Mouse (Mus musculus): Measurements from ENCODE around the gene Nf1. TPM values are rescaled to one million over a fixed set of nuclear protein-coding genes. Genes with fewer than 3 reads are reported as not detected.

Gene Nf1
- total RNA-seq, 2 experiments from 2014 or later, result 29.7 to 36.9 TPM

Other genes with a start within 250 kb of the Nf1 start
- 100 to 1,000 TPM; 103 to 118 TPM for gene Ksr1, start 193.3 kb upstream of the Nf1 start, total RNA-seq (2021)
- 10 to 100 TPM; 32.1 to 44.6 TPM for gene Wsb1, start 85.0 kb upstream of the Nf1 start, total RNA-seq (2021)
- not detected for gene Gm9964, start 42.8 kb upstream of the Nf1 start, total RNA-seq (2021)
- under 1 TPM; 0.09 to 0.11 TPM for gene Omg, start 164.4 kb downstream of the Nf1 start, total RNA-seq (2021)
- 1 to 10 TPM in 1 of 2 experiments, under 1 TPM in 1; 0.87 to 2.2 TPM for gene Evi2b, start 184.1 kb downstream of the Nf1 start, total RNA-seq (2021)
- under 1 TPM in 1 of 2 experiments, not detected in 1; 0.20 TPM for gene Evi2, start 190.9 kb downstream of the Nf1 start, total RNA-seq (2021)
- 1 to 10 TPM; 2.4 to 4.3 TPM for gene Evi2a, start 190.9 kb downstream of the Nf1 start, total RNA-seq (2021)

Data from gastrocnemius, postnatal 10 days (tissue).